8 mouse cellular contexts compared by ENCODE assay signal in genomic region chr5:123377120-123377955, GRCm38 (mm10). TPM values are rescaled to one million over a fixed set of nuclear protein-coding genes. Genes with fewer than 3 reads are reported as not detected.
DNase-seq lines count a peak whose midpoint lies in the region; ATAC-seq lines count a peak whose summit lies in the region.

No protein-coding gene starts in this region.

- intact Hi-C loops in heart, postnatal 36 days (cut with DNase I): loop anchor here (1.0 kb wide), 2 partner anchors 59 to 122 kb away; no protein-coding TSS in a partner anchor

- no peaks in the 10 kb centered on the region for H3K4me1 ChIP-seq in hindbrain, embryonic 11.5 days (replicated peaks; ENCODE audit: control insufficient read depth, insufficient read depth, low read length)
- H3K4me1 ChIP-seq in hindbrain, embryonic 16.5 days (ENCODE audit: control insufficient read depth, insufficient read depth, low read depth, low read length): no peaks in the 10 kb centered on the region; the same call in 1 of the 2 replicates
- H3K4me1 ChIP-seq in forebrain, embryonic 16.5 days (replicated peaks; ENCODE audit: control insufficient read depth, insufficient read depth, low read length): 0 out of 2 replicates have a peak, but pooled peaks cover 3% of the 10 kb centered on the region

- H3K4me3 ChIP-seq in hindbrain, embryonic 11.5 days (ENCODE audit: low read depth, low read length): no peak overlapping the region
- H3K4me3 ChIP-seq in hindbrain, embryonic 16.5 days (ENCODE audit: low read length): no peak overlapping the region
- H3K4me3 ChIP-seq in forebrain, embryonic 16.5 days (replicated peaks; ENCODE audit: low read length): no peak overlapping the region

- H3K36me3 ChIP-seq in hindbrain, embryonic 11.5 days (ENCODE audit: control insufficient read depth, insufficient read depth, low read length): peaks cover 7% of the 10 kb centered on the region
- H3K36me3 ChIP-seq in hindbrain, embryonic 16.5 days (ENCODE audit: control insufficient read depth, insufficient read depth, low read length): peaks cover 9% of the 10 kb centered on the region
- peaks cover 17% of the 10 kb centered on the region for H3K36me3 ChIP-seq in forebrain, embryonic 16.5 days (ENCODE audit: control insufficient read depth, insufficient read depth)

- H3K4me2 ChIP-seq in hindbrain, embryonic 11.5 days (replicated peaks; ENCODE audit: low read depth, low read length): no peak overlapping the region
- no peak overlapping the region for H3K4me2 ChIP-seq in hindbrain, embryonic 16.5 days (ENCODE audit: low read length)
- no peak overlapping the region for H3K4me2 ChIP-seq in forebrain, embryonic 16.5 days (ENCODE audit: low read length)

- peak; percentile 86 for DNase-seq in hindbrain, embryonic 11.5 days (ENCODE audit: low spot score)
- peak; percentile 87 to 91 for DNase-seq in heart, postnatal 36 days
- peak; percentile 76 for DNase-seq in layer of hippocampus, adult 9-11 months
- peak; percentile 88 for DNase-seq in lung, postnatal 14 days
- DNase-seq in spleen, adult 12 weeks (ENCODE audit: low spot score): peak; percentile 62

- H3K27ac ChIP-seq in hindbrain, embryonic 11.5 days (ENCODE audit: low read depth, low read length): no peak overlapping the region
- H3K27ac ChIP-seq in hindbrain, embryonic 16.5 days (ENCODE audit: low read depth, low read length): no peak overlapping the region
- no peak overlapping the region for H3K27ac ChIP-seq in forebrain, embryonic 16.5 days (ENCODE audit: low read length)

- no peaks in the 10 kb centered on the region for H3K27me3 ChIP-seq in hindbrain, embryonic 11.5 days (ENCODE audit: control insufficient read depth, insufficient read depth, low read length)
- no peaks in the 10 kb centered on the region for H3K27me3 ChIP-seq in hindbrain, embryonic 16.5 days (replicated peaks; ENCODE audit: control insufficient read depth, insufficient read depth, low read length)
- H3K27me3 ChIP-seq in forebrain, embryonic 16.5 days (replicated peaks; ENCODE audit: control insufficient read depth, insufficient read depth, low read length): no peaks in the 10 kb centered on the region

- ATAC-seq in hindbrain, embryonic 11.5 days (ENCODE audit: low FRiP score): no peak
- no peak for ATAC-seq in hindbrain, embryonic 16.5 days
- ATAC-seq in cerebellum, adult (ENCODE audit: insufficient number of reproducible peaks, low FRiP score, low TSS enrichment): peak; percentile 61; the same call in 1 of the 2 replicates
- peak; percentile 18; the same call in 1 of the 2 replicates for ATAC-seq in forebrain, embryonic 16.5 days

- 69% methylated on average over 15 of the region's 15 CpGs for WGBS in hindbrain, embryonic 11.5 days
- 66% methylated on average over 15 of the region's 15 CpGs for WGBS in hindbrain, embryonic 16.5 days
- WGBS in forebrain, embryonic 16.5 days: 62% methylated on average over 15 of the region's 15 CpGs

- no peaks in the 10 kb centered on the region for H3K9me3 ChIP-seq in hindbrain, embryonic 11.5 days (ENCODE audit: control insufficient read depth, low read length)
- no peaks in the 10 kb centered on the region for H3K9me3 ChIP-seq in hindbrain, embryonic 16.5 days (ENCODE audit: control insufficient read depth, low read length)
- H3K9me3 ChIP-seq in forebrain, embryonic 16.5 days (ENCODE audit: control insufficient read depth, low read length): no peaks in the 10 kb centered on the region

- no peak overlapping the region for H3K9ac ChIP-seq in hindbrain, embryonic 11.5 days (ENCODE audit: low read depth, low read length)
- no peak overlapping the region; the same call in 1 of the 2 replicates for H3K9ac ChIP-seq in hindbrain, embryonic 16.5 days (ENCODE audit: low read depth, low read length)
- no peak overlapping the region for H3K9ac ChIP-seq in forebrain, embryonic 16.5 days (replicated peaks; ENCODE audit: low read depth, low read length)

RNA-seq across cellular contexts. Expression of gene Mlxip, which starts 17.3 kb away (rescaled TPM):
- 16.8 and 18.2 TPM in 2 replicates for polyA plus RNA-seq in hindbrain, embryonic 11.5 days (2014; fragmentation: Nextera tagmentation; extraction: Ambion mirVana)
- 15.2 and 20.7 TPM in 2 replicates for polyA plus RNA-seq in hindbrain, embryonic 16.5 days (2015; fragmentation: Nextera tagmentation; extraction: Ambion mirVana)
- 18.0 and 18.1 TPM in 2 replicates for polyA plus RNA-seq in forebrain, embryonic 16.5 days (2015; fragmentation: Nextera tagmentation; extraction: Ambion mirVana)
- total RNA-seq in heart, postnatal 36 days (2021): 10 to 100 TPM; 30.4 to 31.8 TPM

RNA-seq across cellular contexts. Expression of gene Bcl7a, which starts 33.7 kb away (rescaled TPM):
- 56.8 and 63.7 TPM in 2 replicates for polyA plus RNA-seq in hindbrain, embryonic 11.5 days (2014; fragmentation: Nextera tagmentation; extraction: Ambion mirVana)
- polyA plus RNA-seq in hindbrain, embryonic 16.5 days (2015; fragmentation: Nextera tagmentation; extraction: Ambion mirVana): 31.1 and 36.7 TPM in 2 replicates
- polyA plus RNA-seq in forebrain, embryonic 16.5 days (2015; fragmentation: Nextera tagmentation; extraction: Ambion mirVana): 81.9 and 84.3 TPM in 2 replicates
- 10 to 100 TPM in 1 of 2 experiments, 1 to 10 TPM in 1; 7.1 to 12.3 TPM for total RNA-seq in heart, postnatal 36 days (2021)

Comparison
In these comparisons a context has a peak if more than half of its experiments do, and no peak if none do; other contexts are left out.
1. ATAC-seq: peak in cerebellum, adult (single experiment) and forebrain, embryonic 16.5 days (single experiment); none in hindbrain, embryonic 11.5 days (single experiment) and hindbrain, embryonic 16.5 days (single experiment).
2. Peak in every context shown above with its lines, with median percentiles within 50 percentile points of each other: DNase-seq.